31 mouse cellular contexts compared by ENCODE assay signal in the genomic region with DNA sequence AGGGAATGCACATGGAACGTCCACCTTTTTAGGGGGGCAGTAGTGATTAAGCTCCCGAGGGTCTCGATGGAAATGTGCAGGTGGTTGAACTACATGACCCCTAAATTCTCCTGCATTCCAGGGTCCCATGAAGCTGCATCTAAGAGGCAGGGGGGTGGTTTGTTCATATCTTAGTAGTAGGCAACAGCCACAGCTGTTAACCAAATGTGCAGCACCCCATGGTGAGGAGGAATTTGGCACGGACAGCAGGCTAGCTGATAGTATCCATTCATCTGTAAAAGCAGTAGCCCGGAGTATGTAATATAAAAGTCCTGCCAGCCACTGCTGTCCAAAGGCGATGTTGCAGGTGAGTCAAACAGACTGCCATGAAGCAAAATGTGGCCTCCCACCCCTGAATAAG. TPM values are rescaled to one million over a fixed set of nuclear protein-coding genes. Genes with fewer than 3 reads are reported as not detected.
DNase-seq lines count a peak whose midpoint lies in the region; ATAC-seq and TF ChIP-seq lines count a peak whose summit lies in the region.
"Had no signal": no experiment of that assay in that cellular context is flagged by ENCODE, and none has a peak within 500 bp of the region (broad histone marks: within the 10 kb centered on the region; RNA-seq: fewer than 3 reads in every experiment).

No protein-coding gene starts in this region.

- H3K27me3 ChIP-seq in hindbrain, embryonic 10.5 days (ENCODE audit: insufficient read depth, poor library complexity, severe bottlenecking): no peaks in the 10 kb centered on the region
- no peaks in the 10 kb centered on the region for H3K27me3 ChIP-seq in hindbrain, embryonic 16.5 days (replicated peaks; ENCODE audit: control insufficient read depth, insufficient read depth, low read length)
- H3K27me3 ChIP-seq in embryonic facial prominence, embryonic 13.5 days: no peaks in the 10 kb centered on the region
- H3K27me3 ChIP-seq in limb, embryonic 12.5 days: no peaks in the 10 kb centered on the region
- H3K27me3 ChIP-seq in myocyte (ENCODE audit: control insufficient read depth, insufficient read depth, insufficient read length): no peaks in the 10 kb centered on the region
- H3K27me3 ChIP-seq: intestine, embryonic 15.5 days; midbrain, embryonic 13.5 days had no signal

- no peak overlapping the region for H3K9ac ChIP-seq in hindbrain, embryonic 16.5 days (ENCODE audit: low read depth, low read length)
- H3K9ac ChIP-seq in embryonic facial prominence, embryonic 13.5 days: no peak overlapping the region
- no peak overlapping the region for H3K9ac ChIP-seq in limb, embryonic 12.5 days (replicated peaks)
- H3K9ac ChIP-seq: intestine, embryonic 15.5 days; liver, embryonic 13.5 days; midbrain, embryonic 13.5 days had no signal

- peak overlapping the region; percentile 68 for H3K27ac ChIP-seq in hindbrain, embryonic 10.5 days
- no peak overlapping the region for H3K27ac ChIP-seq in hindbrain, embryonic 16.5 days (ENCODE audit: low read depth, low read length)
- 0 out of 2 replicates have a peak overlapping the region, but pooled peaks have one; percentile 77 for H3K27ac ChIP-seq in embryonic facial prominence, embryonic 13.5 days
- H3K27ac ChIP-seq in limb, embryonic 12.5 days: peak overlapping the region; percentile 91
- H3K27ac ChIP-seq: hindbrain, postnatal 0 days; intestine, embryonic 15.5 days; left cerebral cortex, adult 2 months; liver, embryonic 13.5 days; midbrain, embryonic 13.5 days had no signal

- no peaks in the 10 kb centered on the region for H3K79me2 ChIP-seq in myocyte (ENCODE audit: control insufficient read depth, insufficient read depth)

- TF ChIP-seq POLR2A in myocyte (IDR thresholded peaks at IDR 0.05; ENCODE audit: insufficient read length, low read depth): no peak

- no peak for DNase-seq in hindbrain, embryonic 10.5 days (ENCODE audit: low spot score)
- no peak for DNase-seq in T-cell, adult 2 months (ENCODE audit: low spot score)
- DNase-seq in kidney, postnatal 36 days: no peak
- DNase-seq: adrenal gland, postnatal 36 days; cerebellum, adult 8-10 months; cerebellum, postnatal 36 days; gastrocnemius, postnatal 25 days; heart, adult 18-20 months; heart, postnatal 4 days; kidney, adult 2 months; kidney, postnatal 4 days; liver, embryonic 13.5 days; lung, adult 18-20 months; retina, postnatal 1 day; right cerebral cortex, postnatal 14 days had no signal

- no peak overlapping the region for H3K4me3 ChIP-seq in hindbrain, embryonic 10.5 days
- H3K4me3 ChIP-seq in hindbrain, embryonic 16.5 days (ENCODE audit: low read length): no peak overlapping the region
- H3K4me3 ChIP-seq in embryonic facial prominence, embryonic 13.5 days: no peak overlapping the region
- H3K4me3 ChIP-seq in limb, embryonic 12.5 days (replicated peaks): no peak overlapping the region
- H3K4me3 ChIP-seq in myocyte: no peak overlapping the region
- H3K4me3 ChIP-seq: intestine, embryonic 15.5 days; left cerebral cortex, adult 2 months; liver, embryonic 13.5 days; megakaryocyte, embryonic 14.5 days; midbrain, embryonic 13.5 days had no signal

- no peak overlapping the region for H3K4me2 ChIP-seq in hindbrain, embryonic 16.5 days (ENCODE audit: low read length)
- H3K4me2 ChIP-seq in embryonic facial prominence, embryonic 13.5 days: no peak overlapping the region
- H3K4me2 ChIP-seq in limb, embryonic 12.5 days: no peak overlapping the region
- H3K4me2 ChIP-seq in myocyte (ENCODE audit: low read depth): no peak overlapping the region
- H3K4me2 ChIP-seq: heart, embryonic 11.5 days; intestine, embryonic 15.5 days; liver, embryonic 13.5 days; midbrain, embryonic 13.5 days had no signal

- no peak overlapping the region for H3ac ChIP-seq in myocyte (ENCODE audit: control insufficient read depth, insufficient read length)

- no peak for ATAC-seq in hindbrain, embryonic 16.5 days
- ATAC-seq in embryonic facial prominence, embryonic 13.5 days (ENCODE audit: insufficient number of reproducible peaks, insufficient read depth, low FRiP score, low TSS enrichment, low read depth): no peak
- ATAC-seq in limb, embryonic 12.5 days (ENCODE audit: insufficient number of reproducible peaks, insufficient read depth, low FRiP score, low TSS enrichment, low read depth): no peak
- ATAC-seq: CD4-positive, CD25-positive, alpha-beta regulatory T cell, adult 4 months; forebrain, embryonic 14.5 days; hindbrain, postnatal 0 days; intestine, embryonic 15.5 days; lung, postnatal 0 days; midbrain, embryonic 13.5 days had no signal

- no peaks in the 10 kb centered on the region for H3K9me3 ChIP-seq in hindbrain, embryonic 10.5 days
- no peaks in the 10 kb centered on the region for H3K9me3 ChIP-seq in hindbrain, embryonic 16.5 days (ENCODE audit: control insufficient read depth, low read length)
- no peaks in the 10 kb centered on the region for H3K9me3 ChIP-seq in embryonic facial prominence, embryonic 13.5 days
- H3K9me3 ChIP-seq in limb, embryonic 12.5 days: no peaks in the 10 kb centered on the region
- H3K9me3 ChIP-seq: intestine, embryonic 15.5 days; liver, embryonic 13.5 days; midbrain, embryonic 13.5 days had no signal

- peaks cover 40% of the 10 kb centered on the region for H3K4me1 ChIP-seq in hindbrain, embryonic 10.5 days (replicated peaks)
- H3K4me1 ChIP-seq in hindbrain, embryonic 16.5 days (ENCODE audit: control insufficient read depth, insufficient read depth, low read depth, low read length): peaks cover 9% of the 10 kb centered on the region
- H3K4me1 ChIP-seq in embryonic facial prominence, embryonic 13.5 days: peaks cover 29% of the 10 kb centered on the region
- H3K4me1 ChIP-seq in limb, embryonic 12.5 days (replicated peaks): peaks cover 55% of the 10 kb centered on the region
- H3K4me1 ChIP-seq: megakaryocyte, embryonic 14.5 days had no signal

- WGBS in hindbrain, embryonic 10.5 days: 65% methylated on average over 6 of the region's 6 CpGs
- whole genome bisulfite sequencing in hindbrain, embryonic 16.5 days: 59% methylated on average over 6 of the region's 6 CpGs
- WGBS in embryonic facial prominence, embryonic 13.5 days: 76% methylated on average over 6 of the region's 6 CpGs
- 38% methylated on average over 6 of the region's 6 CpGs for WGBS in limb, embryonic 12.5 days

- H3K36me3 ChIP-seq in hindbrain, embryonic 10.5 days: no peaks in the 10 kb centered on the region
- no peaks in the 10 kb centered on the region for H3K36me3 ChIP-seq in hindbrain, embryonic 16.5 days (ENCODE audit: control insufficient read depth, insufficient read depth, low read length)
- H3K36me3 ChIP-seq in embryonic facial prominence, embryonic 13.5 days: no peaks in the 10 kb centered on the region
- H3K36me3 ChIP-seq in limb, embryonic 12.5 days: no peaks in the 10 kb centered on the region
- H3K36me3 ChIP-seq in myocyte (ENCODE audit: control insufficient read depth, insufficient read depth): no peaks in the 10 kb centered on the region
- H3K36me3 ChIP-seq: intestine, embryonic 15.5 days; liver, embryonic 13.5 days; midbrain, embryonic 13.5 days had no signal

TF ChIP-seq in myocyte, 11 proteins besides CTCF, POLR2A, EP300 and RAD21:
- TF ChIP-seq MYOD1 (IDR thresholded peaks at IDR 0.05; ENCODE audit: control insufficient read depth in 1 of 3, insufficient read length in 2 of 3, low read depth in 2 of 3) (peak in 2 of 3 experiments; percentile 61 to 62), CEBPB (IDR thresholded peaks at IDR 0.05; ENCODE audit: insufficient read depth, poor library complexity, severe bottlenecking) (no peak), USF1 (IDR thresholded peaks at IDR 0.05; ENCODE audit: low read depth) (no peak), MYOG (IDR thresholded peaks at IDR 0.05; ENCODE audit: control insufficient read depth in 1 of 3, insufficient read depth in 1 of 3, insufficient read length in 2 of 3, low read depth in 2 of 3) (peak in 1 of 3 experiments; percentile 70), MAX (IDR thresholded peaks at IDR 0.05; ENCODE audit: low read depth) (no peak), TCF3 (IDR thresholded peaks at IDR 0.05; ENCODE audit: insufficient read length, low read depth) (no peak), SRF (IDR thresholded peaks at IDR 0.05; ENCODE audit: control insufficient read depth, insufficient read length, low read depth) (no peak), TCF12 (IDR thresholded peaks at IDR 0.05; ENCODE audit: insufficient read depth, poor library complexity, severe bottlenecking) (no peak)

RNA-seq across cellular contexts. Expression of gene Cpa1, which starts 6.4 kb away (rescaled TPM):
- 0.14 and 0.16 TPM in 2 replicates for polyA plus RNA-seq in hindbrain, embryonic 10.5 days (2016; fragmentation: Nextera tagmentation; extraction: Ambion mirVana)
- 0.85 and 0.90 TPM in 2 replicates for polyA plus RNA-seq in hindbrain, embryonic 16.5 days (2015; fragmentation: Nextera tagmentation; extraction: Ambion mirVana)
- 0.34 and 0.87 TPM in 2 replicates for polyA plus RNA-seq in embryonic facial prominence, embryonic 13.5 days (2015; fragmentation: Nextera tagmentation; extraction: Ambion mirVana)
- polyA plus RNA-seq in limb, embryonic 12.5 days (2016; fragmentation: Nextera tagmentation; extraction: Ambion mirVana): 0.40 and 0.64 TPM in 2 replicates
- polyA plus RNA-seq in myocyte (2012; fragmentation: generic; extraction: Trizol): 0.29 TPM
- polyA plus RNA-seq: CD4-positive, CD25-positive, alpha-beta regulatory T cell, adult 4 months; frontal cortex, adult 2 months had no signal

RNA-seq across cellular contexts. Expression of gene Cpa5, which starts 34.6 kb away (rescaled TPM):
- 0.08 and 0.44 TPM in 2 replicates for polyA plus RNA-seq in hindbrain, embryonic 10.5 days (2016; fragmentation: Nextera tagmentation; extraction: Ambion mirVana)
- polyA plus RNA-seq in hindbrain, embryonic 16.5 days (2015; fragmentation: Nextera tagmentation; extraction: Ambion mirVana): 0.09 and 0.12 TPM in 2 replicates
- 0.12 and 0.28 TPM in 2 replicates for polyA plus RNA-seq in embryonic facial prominence, embryonic 13.5 days (2015; fragmentation: Nextera tagmentation; extraction: Ambion mirVana)
- 0.14 and 0.33 TPM in 2 replicates for polyA plus RNA-seq in limb, embryonic 12.5 days (2016; fragmentation: Nextera tagmentation; extraction: Ambion mirVana)
- not detected for polyA plus RNA-seq in myocyte (2012; fragmentation: generic; extraction: Trizol)
- polyA plus RNA-seq: CD4-positive, CD25-positive, alpha-beta regulatory T cell, adult 4 months; frontal cortex, adult 2 months; hindbrain, postnatal 0 days; kidney, adult 2 months; liver, embryonic 13.5 days; lung, postnatal 0 days; midbrain, embryonic 13.5 days; neural tube, embryonic 14.5 days; small intestine, adult 2 months had no signal

RNA-seq across cellular contexts. Expression of gene Cep41, which starts 48.2 kb away (rescaled TPM):
- 16.0 and 19.0 TPM in 2 replicates for polyA plus RNA-seq in hindbrain, embryonic 10.5 days (2016; fragmentation: Nextera tagmentation; extraction: Ambion mirVana)
- 10.4 and 14.1 TPM in 2 replicates for polyA plus RNA-seq in hindbrain, embryonic 16.5 days (2015; fragmentation: Nextera tagmentation; extraction: Ambion mirVana)
- polyA plus RNA-seq in embryonic facial prominence, embryonic 13.5 days (2015; fragmentation: Nextera tagmentation; extraction: Ambion mirVana): 23.4 and 23.9 TPM in 2 replicates
- 51.1 and 53.5 TPM in 2 replicates for polyA plus RNA-seq in limb, embryonic 12.5 days (2016; fragmentation: Nextera tagmentation; extraction: Ambion mirVana)
- 5.5 TPM for polyA plus RNA-seq in myocyte (2012; fragmentation: generic; extraction: Trizol)
